Mouse (Mus musculus): ENCODE data around the gene Ap4s1.

DNA sequence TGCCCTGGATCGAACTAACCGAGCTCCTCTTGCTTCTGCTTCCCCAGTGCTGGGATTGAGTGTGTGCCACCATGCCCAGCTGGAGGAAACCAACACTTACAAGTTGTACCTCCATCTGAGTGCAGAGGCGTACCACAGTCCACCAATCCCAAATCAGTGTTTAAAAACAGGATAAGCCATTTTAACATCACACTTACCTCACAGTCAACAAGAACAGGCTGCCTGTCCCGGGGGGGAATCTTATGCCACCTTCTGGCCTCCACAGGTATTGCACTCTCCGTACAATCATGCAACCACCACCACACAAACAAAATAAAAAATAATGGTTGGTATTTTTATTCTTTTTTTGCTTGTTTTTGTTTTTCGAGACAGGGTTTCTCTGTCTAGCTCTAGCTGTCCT lies 50.9 kb downstream of the Ap4s1 start:
- TF ChIP-seq CTCF (IDR thresholded peaks at IDR 0.05; ENCODE audit: extremely low read depth, insufficient read length, insufficient replicate concordance, low read depth, low read length), result peak; percentile 67; the same call in 1 of the 2 replicates
- TF ChIP-seq POLR2A (IDR thresholded peaks at IDR 0.05; ENCODE audit: low read depth, low read length), result no peak

Data from small intestine, adult 2 months (tissue).